Mouse (Mus musculus): ENCODE data around the gene Pnkp. TPM values are rescaled to one million over a fixed set of nuclear protein-coding genes. Genes with fewer than 3 reads are reported as not detected.

The Pnkp gene
- polyA plus RNA-seq, 1 experiment from 2014 or later = 30.5 TPM

DNA sequence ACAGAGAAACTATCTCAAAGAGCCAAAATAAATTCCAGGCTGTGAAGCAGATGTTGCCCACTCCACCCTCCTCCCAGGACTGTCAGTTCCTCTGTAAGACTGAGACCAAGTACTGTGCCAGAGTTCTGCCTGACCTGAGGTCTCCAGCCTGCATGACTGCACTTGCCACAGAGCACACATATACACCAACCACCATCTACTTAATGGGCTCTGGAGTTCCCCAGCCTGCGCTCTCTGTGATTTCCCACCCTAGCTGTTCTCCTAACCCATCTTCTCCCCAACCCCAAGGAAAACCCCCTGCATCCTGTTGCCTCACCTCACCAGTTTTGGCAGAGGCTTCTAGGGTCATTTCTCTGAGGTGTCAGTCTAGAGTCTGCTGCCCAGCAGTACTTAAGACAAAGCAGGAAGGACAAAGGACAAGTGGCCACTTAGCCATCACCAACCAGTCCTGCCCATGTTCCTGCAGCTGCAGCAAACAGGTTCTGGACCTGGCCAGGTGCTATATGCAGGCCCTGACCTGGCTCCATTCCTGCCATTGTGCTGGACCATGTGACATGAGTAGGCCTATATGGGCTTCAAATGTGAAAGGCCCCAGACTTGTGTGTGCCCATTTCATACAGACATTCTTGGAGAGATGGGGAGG is 21.4 kb upstream of the Pnkp start:
- WGBS = 100% methylated on average over 1 of the region's 1 CpGs
- Histone ChIP-seq H3K4me3 (no peak overlapping the region), H3K9ac (no peak overlapping the region), H3K27ac (no peak overlapping the region), H3K36me3 (replicated peaks) (peaks cover 19% of the 10 kb centered on the region), H3K4me1 (peaks cover 14% of the 10 kb centered on the region), H3K27me3 (replicated peaks) (peaks cover 8% of the 10 kb centered on the region), H3K4me2 (no peak overlapping the region), H3K9me3 (no peaks in the 10 kb centered on the region)
- ATAC-seq (replicated peaks) = no peak

DNA sequence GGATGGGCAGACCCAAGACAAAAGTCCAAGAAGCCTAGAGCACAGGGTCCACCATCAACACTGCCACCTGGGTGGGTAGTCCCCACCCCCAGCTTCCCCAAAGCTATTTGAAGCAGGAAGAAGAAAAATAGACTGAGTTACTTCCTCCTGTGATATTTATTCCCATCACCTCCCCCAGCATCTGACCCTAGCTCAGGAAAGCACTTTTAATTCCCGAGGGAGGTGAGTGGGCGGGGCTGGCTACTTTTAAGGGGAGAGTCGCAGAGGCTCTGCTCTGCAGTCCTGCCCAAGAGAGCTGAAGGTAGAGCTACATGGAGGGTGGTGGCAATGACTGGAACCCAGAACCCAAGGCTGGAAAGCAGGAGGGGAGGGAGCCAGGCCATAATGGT is 20.9 kb upstream of the Pnkp start:
- WGBS = 63% methylated on average over 3 of the region's 3 CpGs
- peaks cover 18% of the 10 kb centered on the region for H3K36me3 ChIP-seq (replicated peaks)

DNA sequence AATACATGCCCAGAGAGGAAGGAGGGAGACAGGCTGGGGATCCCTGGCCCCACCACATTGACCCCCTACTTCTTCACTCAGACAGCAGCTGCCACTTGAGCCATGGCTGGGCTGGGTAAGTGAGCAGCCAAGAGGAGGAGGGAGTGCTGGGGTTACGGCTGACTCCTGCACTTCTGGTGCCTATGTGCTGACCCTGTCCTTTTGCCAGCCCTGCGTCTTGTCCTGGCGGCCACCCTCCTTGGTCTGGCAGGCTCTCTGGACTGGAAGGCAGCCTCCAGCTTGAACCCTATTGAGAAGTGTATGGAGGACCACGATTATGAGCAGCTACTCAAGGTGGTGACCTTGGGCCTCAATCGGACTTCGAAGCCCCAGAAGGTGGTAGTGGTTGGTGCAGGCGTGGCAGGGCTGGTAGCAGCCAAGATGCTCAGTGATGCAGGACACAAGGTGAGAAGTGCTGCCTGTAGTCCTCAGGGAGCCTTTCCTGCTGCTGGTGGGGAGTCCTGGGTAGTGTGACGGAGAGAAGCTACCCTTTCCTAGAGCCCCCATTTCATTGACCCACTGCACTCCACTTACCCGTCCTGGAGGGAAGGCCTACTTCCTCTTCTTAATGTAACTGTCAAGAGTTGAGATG is 20.4 kb upstream of the Pnkp start:
- H3K9me3 ChIP-seq = no peaks in the 10 kb centered on the region
- H3K27me3 ChIP-seq (replicated peaks) = peaks cover 17% of the 10 kb centered on the region
- no peak for ATAC-seq (replicated peaks)
- H3K9ac ChIP-seq = no peak overlapping the region
- H3K27ac ChIP-seq = no peak overlapping the region
- peaks cover 14% of the 10 kb centered on the region; the same call in 1 of the 2 replicates for H3K36me3 ChIP-seq (replicated peaks)
- no peak overlapping the region for H3K4me2 ChIP-seq
- WGBS = 85% methylated on average over 9 of the region's 9 CpGs
- no peak overlapping the region for H3K4me3 ChIP-seq
- peaks cover 14% of the 10 kb centered on the region for H3K4me1 ChIP-seq

More for the DNA sequence above, 20.9 kb upstream of the Pnkp start:
- H3K4me2 ChIP-seq = no peak overlapping the region
- H3K27me3 ChIP-seq (replicated peaks) = peaks cover 13% of the 10 kb centered on the region
- H3K4me3 ChIP-seq = no peak overlapping the region
- peaks cover 14% of the 10 kb centered on the region for H3K4me1 ChIP-seq
- H3K9ac ChIP-seq = no peak overlapping the region
- no peak overlapping the region for H3K27ac ChIP-seq
- ATAC-seq (replicated peaks) = no peak
- H3K9me3 ChIP-seq = no peaks in the 10 kb centered on the region

DNA sequence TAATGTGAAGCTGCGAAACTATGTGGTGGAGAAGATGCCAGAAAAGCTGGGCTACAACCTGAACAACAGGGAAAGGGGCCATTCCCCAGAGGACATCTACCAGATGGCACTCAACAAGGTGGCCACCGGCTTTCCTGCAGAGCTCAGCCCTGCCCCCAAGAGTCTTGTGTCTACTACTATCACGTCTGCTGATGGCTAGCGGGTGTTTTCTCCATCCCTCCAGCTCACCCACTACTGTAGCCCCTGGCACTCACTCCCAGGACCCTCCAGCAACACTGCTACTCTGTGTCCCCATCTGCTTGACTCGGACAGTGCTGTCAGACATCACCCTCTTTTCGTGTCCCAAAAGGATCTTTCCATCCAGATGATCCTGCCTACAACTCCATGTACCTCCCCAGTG is 18.9 kb upstream of the Pnkp start:
- H3K4me3 ChIP-seq = no peak overlapping the region
- H3K36me3 ChIP-seq (replicated peaks) = peaks cover 21% of the 10 kb centered on the region; the same call in 1 of the 2 replicates
- H3K4me2 ChIP-seq = no peak overlapping the region
- no peaks in the 10 kb centered on the region for H3K9me3 ChIP-seq
- ATAC-seq (replicated peaks) = no peak
- 85% methylated on average over 6 of the region's 6 CpGs for WGBS
- peaks cover 14% of the 10 kb centered on the region for H3K4me1 ChIP-seq
- H3K9ac ChIP-seq = no peak overlapping the region
- no peak overlapping the region for H3K27ac ChIP-seq
- peaks cover 22% of the 10 kb centered on the region for H3K27me3 ChIP-seq (replicated peaks)

- Histone ChIP-seq H3K27me3 (replicated peaks) (peaks cover 22% of the 10 kb centered on the region), H3K4me1 (peaks cover 14% of the 10 kb centered on the region), H3K27ac (no peak overlapping the region), H3K9ac (peak overlapping the region; percentile 38), H3K4me2 (peak overlapping the region; percentile 50), H3K4me3 (peak overlapping the region; percentile 28), H3K36me3 (replicated peaks) (peaks cover 27% of the 10 kb centered on the region; the same call in 1 of the 2 replicates), H3K9me3 (no peaks in the 10 kb centered on the region)
- WGBS = 32% methylated on average over 11 of the region's 11 CpGs
- no peak for ATAC-seq (replicated peaks)
These were observed 17.8 kb upstream of the Pnkp start for GRCm38 (mm10) chr7:44839171-44839490.

DNA sequence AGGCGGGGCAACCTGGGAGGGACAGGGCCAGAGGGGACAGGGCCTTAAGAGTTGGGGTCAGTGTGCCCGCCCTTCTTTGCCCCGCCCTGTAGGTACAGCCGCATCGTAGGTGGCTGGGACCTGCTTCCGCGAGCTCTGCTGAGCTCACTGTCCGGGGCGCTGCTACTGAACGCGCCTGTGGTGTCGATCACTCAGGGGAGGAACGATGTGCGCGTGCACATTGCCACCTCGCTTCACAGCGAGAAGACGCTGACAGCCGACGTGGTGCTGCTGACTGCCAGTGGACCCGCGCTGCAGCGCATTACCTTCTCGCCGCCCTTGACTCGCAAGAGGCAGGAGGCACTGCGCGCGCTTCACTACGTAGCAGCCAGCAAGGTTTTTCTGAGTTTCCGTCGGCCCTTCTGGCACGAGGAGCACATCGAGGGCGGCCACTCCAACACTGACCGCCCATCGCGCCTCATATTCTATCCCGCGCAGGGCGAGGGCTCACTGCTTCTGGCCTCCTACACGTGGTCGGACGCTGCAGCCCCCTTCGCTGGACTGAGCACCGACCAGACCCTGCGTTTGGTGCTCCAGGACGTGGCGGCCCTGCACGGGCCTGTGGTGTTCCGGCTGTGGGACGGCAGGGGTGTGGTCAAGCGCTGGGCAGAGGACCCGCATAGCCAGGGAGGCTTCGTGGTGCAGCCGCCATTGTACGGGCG is 17.3 kb upstream of the Pnkp start:
- peak; percentile 57 for ATAC-seq (replicated peaks)

GRCm38 (mm10) chr7:44840426-44840825 is 16.5 kb upstream of the Pnkp start:
- 59% methylated on average over 14 of the region's 14 CpGs for WGBS
- Histone ChIP-seq H3K9me3 (no peaks in the 10 kb centered on the region), H3K4me3 (peak overlapping the region; percentile 28; the same call in 1 of the 2 replicates), H3K27ac (no peak overlapping the region), H3K27me3 (replicated peaks) (peaks cover 22% of the 10 kb centered on the region), H3K4me2 (0 out of 2 replicates have a peak overlapping the region, but pooled peaks have one; percentile 50), H3K9ac (peak overlapping the region; percentile 38; the same call in 1 of the 2 replicates), H3K4me1 (peaks cover 14% of the 10 kb centered on the region), H3K36me3 (replicated peaks) (peaks cover 40% of the 10 kb centered on the region; the same call in 1 of the 2 replicates)
- no peak for ATAC-seq (replicated peaks)

More for the DNA sequence above, 17.3 kb upstream of the Pnkp start:
- Histone ChIP-seq H3K4me3 (peak overlapping the region; percentile 28), H3K4me2 (peak overlapping the region; percentile 50), H3K27ac (no peak overlapping the region), H3K4me1 (peaks cover 14% of the 10 kb centered on the region), H3K36me3 (replicated peaks) (peaks cover 33% of the 10 kb centered on the region; the same call in 1 of the 2 replicates), H3K9me3 (no peaks in the 10 kb centered on the region), H3K9ac (peak overlapping the region; percentile 38), H3K27me3 (replicated peaks) (peaks cover 22% of the 10 kb centered on the region)
- 1% methylated on average over 56 of the region's 58 CpGs for WGBS

DNA sequence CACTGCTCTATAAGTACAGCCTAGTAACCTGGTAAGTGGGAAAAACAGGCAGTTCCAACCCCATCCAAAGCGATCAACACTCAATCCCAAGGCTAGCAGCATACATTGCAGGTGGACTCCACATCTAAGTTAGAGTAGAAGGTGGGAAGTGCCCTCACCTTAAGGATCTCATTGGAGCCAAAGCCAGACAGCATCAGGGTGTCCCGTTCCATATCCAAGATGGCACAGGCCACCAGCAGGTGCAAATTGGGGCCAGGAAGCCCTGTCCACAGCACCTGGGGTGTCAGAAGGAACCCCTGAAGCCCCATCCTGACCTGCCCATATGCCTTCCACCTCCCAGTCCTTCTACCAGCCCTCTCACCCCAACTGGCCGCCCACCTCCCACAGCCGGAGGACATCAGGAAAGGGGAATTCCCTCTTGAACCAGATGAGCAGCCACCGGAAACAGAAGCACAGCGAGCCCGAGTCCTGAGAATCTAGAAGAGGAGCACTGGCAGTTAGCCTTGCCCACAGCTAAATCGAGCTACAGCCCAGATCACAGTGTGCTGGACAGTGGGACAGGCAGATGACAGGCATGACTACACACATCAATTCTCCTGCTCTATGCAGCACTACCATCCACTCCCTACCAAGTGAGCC is 15.0 kb upstream of the Pnkp start:
- Histone ChIP-seq H3K27ac (no peak overlapping the region), H3K36me3 (replicated peaks) (peaks cover 48% of the 10 kb centered on the region; the same call in 1 of the 2 replicates)

DNA sequence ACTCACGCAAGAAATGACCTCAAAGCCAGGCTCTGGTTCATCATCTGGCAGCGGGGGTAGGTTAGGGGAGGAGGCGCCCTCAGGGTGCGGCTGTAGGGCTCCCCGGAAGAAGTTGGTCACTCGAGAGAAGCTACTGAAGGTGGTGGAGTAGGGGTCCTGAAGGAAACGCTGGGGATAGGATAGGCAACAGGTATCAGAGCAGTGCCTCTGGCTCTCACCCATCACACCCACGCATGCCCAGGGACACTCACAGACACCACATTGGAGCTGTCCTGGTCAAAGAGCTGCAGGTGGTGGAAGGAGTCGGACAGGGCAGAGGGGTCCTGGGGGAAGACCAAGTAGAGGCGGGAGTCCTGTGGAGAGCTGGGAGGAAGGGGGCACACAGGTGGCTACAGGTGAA is 11.9 kb upstream of the Pnkp start:
- Histone ChIP-seq H3K9ac (no peak overlapping the region), H3K36me3 (replicated peaks) (peaks cover 48% of the 10 kb centered on the region; the same call in 1 of the 2 replicates), H3K4me1 (peaks cover 23% of the 10 kb centered on the region), H3K27me3 (replicated peaks) (peaks cover 18% of the 10 kb centered on the region), H3K4me2 (no peak overlapping the region), H3K4me3 (no peak overlapping the region), H3K27ac (no peak overlapping the region), H3K9me3 (no peaks in the 10 kb centered on the region)
- no peak for ATAC-seq (replicated peaks)
- 96% methylated on average over 10 of the region's 10 CpGs for WGBS

More for the DNA sequence above, 15.0 kb upstream of the Pnkp start:
- H3K9me3 ChIP-seq = no peaks in the 10 kb centered on the region
- WGBS = 93% methylated on average over 8 of the region's 8 CpGs
- ATAC-seq (replicated peaks) = no peak
- no peak overlapping the region for H3K9ac ChIP-seq
- no peak overlapping the region for H3K4me2 ChIP-seq
- H3K4me1 ChIP-seq = peaks cover 20% of the 10 kb centered on the region
- no peak overlapping the region for H3K4me3 ChIP-seq
- peaks cover 22% of the 10 kb centered on the region for H3K27me3 ChIP-seq (replicated peaks)

DNA sequence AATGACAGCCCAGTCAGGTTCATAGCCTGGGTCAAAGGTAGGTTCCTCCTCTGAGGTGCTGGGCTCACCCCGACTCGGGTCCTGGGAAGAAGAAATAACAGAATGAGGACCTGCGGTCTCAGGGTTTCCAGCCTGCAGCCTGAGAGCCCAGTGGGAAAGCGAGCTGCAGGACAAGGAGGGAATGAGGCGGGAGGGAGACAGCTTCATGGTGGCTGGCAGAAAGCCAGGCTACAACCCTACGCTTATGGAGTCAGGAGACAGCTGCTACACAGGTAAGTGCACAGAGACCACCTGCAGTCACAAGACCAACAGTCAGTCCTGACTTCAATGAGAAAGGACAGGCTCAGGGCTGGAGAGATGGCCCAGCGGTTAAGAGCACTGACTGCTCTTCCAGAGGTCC is 10.1 kb upstream of the Pnkp start:
- Histone ChIP-seq H3K9me3 (no peaks in the 10 kb centered on the region), H3K27ac (no peak overlapping the region), H3K4me1 (peaks cover 35% of the 10 kb centered on the region), H3K4me3 (no peak overlapping the region), H3K27me3 (replicated peaks) (peaks cover 2% of the 10 kb centered on the region), H3K36me3 (replicated peaks) (peaks cover 38% of the 10 kb centered on the region; the same call in 1 of the 2 replicates), H3K4me2 (no peak overlapping the region), H3K9ac (no peak overlapping the region)
- 94% methylated on average over 7 of the region's 7 CpGs for WGBS
- ATAC-seq (replicated peaks) = no peak

DNA sequence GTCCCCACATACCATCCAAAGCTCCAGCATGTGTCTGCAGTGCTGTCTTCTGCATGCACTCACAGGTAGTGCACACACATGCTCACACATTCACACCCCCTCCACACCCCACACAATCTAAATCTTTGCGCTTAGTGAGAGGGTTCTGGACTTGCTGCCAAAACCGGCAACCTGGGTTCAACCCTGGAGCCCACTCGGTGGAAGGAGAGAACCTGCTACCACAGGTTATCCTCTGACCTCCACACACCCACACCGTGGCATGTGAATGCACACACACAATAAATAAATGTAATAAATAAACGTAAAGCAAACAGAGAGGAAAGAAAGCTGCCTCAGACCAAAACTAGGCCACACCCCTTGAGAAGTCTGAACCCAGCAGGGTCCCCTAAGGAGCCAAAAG is 9.2 kb upstream of the Pnkp start:
- H3K9ac ChIP-seq = peak overlapping the region; percentile 38
- H3K27me3 ChIP-seq (replicated peaks) = no peaks in the 10 kb centered on the region
- ATAC-seq (replicated peaks) = no peak
- H3K4me1 ChIP-seq = peaks cover 35% of the 10 kb centered on the region
- peaks cover 33% of the 10 kb centered on the region for H3K36me3 ChIP-seq (replicated peaks)
- peak overlapping the region; percentile 70 for H3K4me2 ChIP-seq
- peak overlapping the region; percentile 86 for H3K4me3 ChIP-seq
- peak overlapping the region; percentile 99; the same call in 1 of the 2 replicates for H3K27ac ChIP-seq
- H3K9me3 ChIP-seq = no peaks in the 10 kb centered on the region
- WGBS = 80% methylated on average over 5 of the region's 5 CpGs
